Mouse (Mus musculus): ENCODE measurements around the gene Gm11549. TPM values are rescaled to one million over a fixed set of nuclear protein-coding genes. Genes with fewer than 3 reads are reported as not detected.

The Gm11549 gene
- total and polyA plus RNA-seq, 2 experiments from 2014 or later = 0.53 to 1.3 TPM

GRCm38 (mm10) chr3:36551851-36552384 lies 30.3 kb upstream of the Gm11549 start:
- Histone ChIP-seq H3K9ac (replicated peaks; ENCODE audit: low read length) (peak overlapping the region; percentile 51), H3K36me3 (ENCODE audit: insufficient read depth, low read length) (peaks cover 15% of the 10 kb centered on the region; the same call in 1 of the 2 replicates), H3K27ac (peak overlapping the region; percentile 75), H3K4me1 (ENCODE audit: insufficient read depth, low read length) (peaks cover 5% of the 10 kb centered on the region; the same call in 1 of the 2 replicates), H3K4me3 (ENCODE audit: low read length) (peak overlapping the region; percentile 55), H3K27me3 (ENCODE audit: insufficient read depth, low read length) (no peaks in the 10 kb centered on the region), H3K4me2 (ENCODE audit: low read depth, low read length) (peak overlapping the region; percentile 66), H3K9me3 (ENCODE audit: low read length) (no peaks in the 10 kb centered on the region)
- TF ChIP-seq CTCF (IDR thresholded peaks at IDR 0.05; ENCODE audit: low read depth) = no peak
- DNase-seq (ENCODE audit: low spot score) (peak; percentile 37), ATAC-seq (no peak; the same call in 1 of the 2 replicates)
- 8% methylated on average over 12 of the region's 12 CpGs for WGBS

- DNase-seq (ENCODE audit: low spot score) = peak; percentile 40
- peaks cover 14% of the 10 kb centered on the region; the same call in 1 of the 2 replicates for H3K36me3 ChIP-seq (ENCODE audit: insufficient read depth, low read length)
- TF ChIP-seq CTCF (IDR thresholded peaks at IDR 0.05; ENCODE audit: low read depth) = no peak
- H3K27me3 ChIP-seq (ENCODE audit: insufficient read depth, low read length) = no peaks in the 10 kb centered on the region
- ATAC-seq = peak; percentile 38; the same call in 1 of the 2 replicates
- H3K9ac ChIP-seq (replicated peaks; ENCODE audit: low read length) = peak overlapping the region; percentile 51; the same call in 1 of the 2 replicates
- peaks cover 5% of the 10 kb centered on the region; the same call in 1 of the 2 replicates for H3K4me1 ChIP-seq (ENCODE audit: insufficient read depth, low read length)
- peak overlapping the region; percentile 55 for H3K4me3 ChIP-seq (ENCODE audit: low read length)
- peak overlapping the region; percentile 66 for H3K4me2 ChIP-seq (ENCODE audit: low read depth, low read length)
- H3K27ac ChIP-seq = peak overlapping the region; percentile 75; the same call in 1 of the 2 replicates
- H3K9me3 ChIP-seq (ENCODE audit: low read length) = no peaks in the 10 kb centered on the region
- WGBS = 5% methylated on average over 9 of the region's 9 CpGs
Measured at GRCm38 (mm10) chr3:36551343-36551742, 29.7 kb upstream of the Gm11549 start.

- Histone ChIP-seq H3K4me1 (ENCODE audit: insufficient read depth, low read length) (no peaks in the 10 kb centered on the region), H3K9ac (replicated peaks; ENCODE audit: low read length) (no peak overlapping the region), H3K27me3 (ENCODE audit: insufficient read depth, low read length) (no peaks in the 10 kb centered on the region), H3K4me3 (ENCODE audit: low read length) (no peak overlapping the region), H3K4me2 (ENCODE audit: low read depth, low read length) (no peak overlapping the region), H3K27ac (no peak overlapping the region), H3K9me3 (ENCODE audit: low read length) (no peaks in the 10 kb centered on the region), H3K36me3 (ENCODE audit: insufficient read depth, low read length) (no peaks in the 10 kb centered on the region)
- ATAC-seq (no peak), DNase-seq (ENCODE audit: low spot score) (no peak)
- 82% methylated on average over 3 of the region's 3 CpGs for WGBS
- TF ChIP-seq CTCF (IDR thresholded peaks at IDR 0.05; ENCODE audit: low read depth) = no peak
Measured at GRCm38 (mm10) chr3:36544961-36545360, 23.3 kb upstream of the Gm11549 start.

GRCm38 (mm10) chr3:36541399-36541798 lies 19.8 kb upstream of the Gm11549 start:
- Histone ChIP-seq H3K27ac (no peak overlapping the region), H3K9ac (replicated peaks; ENCODE audit: low read length) (no peak overlapping the region), H3K9me3 (ENCODE audit: low read length) (no peaks in the 10 kb centered on the region), H3K36me3 (ENCODE audit: insufficient read depth, low read length) (no peaks in the 10 kb centered on the region), H3K4me2 (ENCODE audit: low read depth, low read length) (no peak overlapping the region), H3K4me3 (ENCODE audit: low read length) (no peak overlapping the region), H3K4me1 (ENCODE audit: insufficient read depth, low read length) (no peaks in the 10 kb centered on the region), H3K27me3 (ENCODE audit: insufficient read depth, low read length) (no peaks in the 10 kb centered on the region)
- no peak for TF ChIP-seq CTCF (IDR thresholded peaks at IDR 0.05; ENCODE audit: low read depth)
- no peak for DNase-seq (ENCODE audit: low spot score)
- 92% methylated on average over 2 of the region's 2 CpGs for WGBS
- ATAC-seq = no peak

- TF ChIP-seq CTCF (IDR thresholded peaks at IDR 0.05; ENCODE audit: low read depth) = no peak
- Histone ChIP-seq H3K4me2 (ENCODE audit: low read depth, low read length) (no peak overlapping the region), H3K36me3 (ENCODE audit: insufficient read depth, low read length) (no peaks in the 10 kb centered on the region), H3K9me3 (ENCODE audit: low read length) (no peaks in the 10 kb centered on the region), H3K4me3 (ENCODE audit: low read length) (no peak overlapping the region), H3K27me3 (ENCODE audit: insufficient read depth, low read length) (no peaks in the 10 kb centered on the region), H3K9ac (replicated peaks; ENCODE audit: low read length) (no peak overlapping the region), H3K27ac (no peak overlapping the region), H3K4me1 (ENCODE audit: insufficient read depth, low read length) (no peaks in the 10 kb centered on the region)
- no peak for DNase-seq (ENCODE audit: low spot score)
- WGBS = 75% methylated on average over 2 of the region's 2 CpGs
- no peak for ATAC-seq
Measured at GRCm38 (mm10) chr3:36540756-36541155, 19.1 kb upstream of the Gm11549 start.

- no peak for TF ChIP-seq CTCF (IDR thresholded peaks at IDR 0.05; ENCODE audit: low read depth)
- H3K9ac ChIP-seq (replicated peaks; ENCODE audit: low read length) = no peak overlapping the region
- H3K4me3 ChIP-seq (ENCODE audit: low read length) = no peak overlapping the region
- no peak for DNase-seq (ENCODE audit: low spot score)
- no peaks in the 10 kb centered on the region for H3K9me3 ChIP-seq (ENCODE audit: low read length)
- H3K36me3 ChIP-seq (ENCODE audit: insufficient read depth, low read length) = no peaks in the 10 kb centered on the region
- H3K4me1 ChIP-seq (ENCODE audit: insufficient read depth, low read length) = no peaks in the 10 kb centered on the region
- ATAC-seq = no peak
- 86% methylated on average over 4 of the region's 4 CpGs for WGBS
- no peak overlapping the region for H3K27ac ChIP-seq
- H3K27me3 ChIP-seq (ENCODE audit: insufficient read depth, low read length) = no peaks in the 10 kb centered on the region
- H3K4me2 ChIP-seq (ENCODE audit: low read depth, low read length) = no peak overlapping the region
Measured at GRCm38 (mm10) chr3:36537701-36538470, 16.3 kb upstream of the Gm11549 start.

GRCm38 (mm10) chr3:36536041-36536440 lies 14.4 kb upstream of the Gm11549 start:
- Histone ChIP-seq H3K27ac (no peak overlapping the region), H3K4me3 (ENCODE audit: low read length) (no peak overlapping the region), H3K27me3 (ENCODE audit: insufficient read depth, low read length) (no peaks in the 10 kb centered on the region), H3K9me3 (ENCODE audit: low read length) (no peaks in the 10 kb centered on the region), H3K4me2 (ENCODE audit: low read depth, low read length) (no peak overlapping the region), H3K36me3 (ENCODE audit: insufficient read depth, low read length) (no peaks in the 10 kb centered on the region), H3K9ac (replicated peaks; ENCODE audit: low read length) (no peak overlapping the region), H3K4me1 (ENCODE audit: insufficient read depth, low read length) (no peaks in the 10 kb centered on the region)
- WGBS = 90% methylated on average over 12 of the region's 12 CpGs
- ATAC-seq (no peak), DNase-seq (ENCODE audit: low spot score) (no peak)
- no peak for TF ChIP-seq CTCF (IDR thresholded peaks at IDR 0.05; ENCODE audit: low read depth)
